In the genomic region with DNA sequence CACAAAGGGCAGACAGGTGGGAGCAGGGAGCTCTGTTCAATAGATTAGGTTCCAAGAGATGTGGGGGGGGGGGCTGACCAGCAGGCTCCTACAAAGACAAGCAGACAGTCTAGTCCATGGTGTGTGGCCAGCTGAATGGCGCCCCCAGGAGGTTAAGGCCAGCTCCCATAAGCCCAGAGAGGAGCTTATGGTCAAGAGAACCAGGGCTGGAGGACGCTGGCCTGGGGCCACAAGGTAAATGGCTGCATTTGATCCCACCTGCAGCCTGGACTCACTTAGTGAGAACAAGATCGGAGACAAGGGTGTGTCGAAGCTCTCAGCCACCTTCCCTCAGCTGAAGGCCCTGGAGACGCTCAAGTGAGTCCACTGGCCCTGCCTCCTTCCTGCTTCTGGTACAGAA, we compare ENCODE assay signal across 1 mouse cellular context.
TF ChIP-seq lines count a peak whose summit lies in the region.

No protein-coding gene starts in this region.

TF ChIP-seq in CH12.LX, 34 proteins besides CTCF, POLR2A, EP300 and RAD21:
- TF ChIP-seq POLR2AphosphoS2 (IDR thresholded peaks at IDR 0.05; ENCODE audit: low read depth, low read length) (no peak), NRF1 (IDR thresholded peaks at IDR 0.05; ENCODE audit: low read depth, low read length) (no peak), SMC3 (IDR thresholded peaks at IDR 0.05; ENCODE audit: low read depth, low read length) (peak; percentile 62)
